Mouse (Mus musculus): ENCODE data around the gene Rft1.

- TF ChIP-seq CTCF (conservative IDR thresholded peaks at IDR 0.05; ENCODE audit: low read length), result no peak
- TF ChIP-seq POU5F1 (IDR thresholded peaks at IDR 0.05; ENCODE audit: borderline replicate concordance, low read length), result no peak
- TF ChIP-seq NANOG (IDR thresholded peaks at IDR 0.05; ENCODE audit: borderline replicate concordance, low read length), result no peak
Measured at GRCm38 (mm10) chr14:30618746-30619275, 35.3 kb upstream of the Rft1 start.

Measured in E14TG2a.4 (cell line).